11 mouse cellular contexts compared by ENCODE assay signal in the genomic region with DNA sequence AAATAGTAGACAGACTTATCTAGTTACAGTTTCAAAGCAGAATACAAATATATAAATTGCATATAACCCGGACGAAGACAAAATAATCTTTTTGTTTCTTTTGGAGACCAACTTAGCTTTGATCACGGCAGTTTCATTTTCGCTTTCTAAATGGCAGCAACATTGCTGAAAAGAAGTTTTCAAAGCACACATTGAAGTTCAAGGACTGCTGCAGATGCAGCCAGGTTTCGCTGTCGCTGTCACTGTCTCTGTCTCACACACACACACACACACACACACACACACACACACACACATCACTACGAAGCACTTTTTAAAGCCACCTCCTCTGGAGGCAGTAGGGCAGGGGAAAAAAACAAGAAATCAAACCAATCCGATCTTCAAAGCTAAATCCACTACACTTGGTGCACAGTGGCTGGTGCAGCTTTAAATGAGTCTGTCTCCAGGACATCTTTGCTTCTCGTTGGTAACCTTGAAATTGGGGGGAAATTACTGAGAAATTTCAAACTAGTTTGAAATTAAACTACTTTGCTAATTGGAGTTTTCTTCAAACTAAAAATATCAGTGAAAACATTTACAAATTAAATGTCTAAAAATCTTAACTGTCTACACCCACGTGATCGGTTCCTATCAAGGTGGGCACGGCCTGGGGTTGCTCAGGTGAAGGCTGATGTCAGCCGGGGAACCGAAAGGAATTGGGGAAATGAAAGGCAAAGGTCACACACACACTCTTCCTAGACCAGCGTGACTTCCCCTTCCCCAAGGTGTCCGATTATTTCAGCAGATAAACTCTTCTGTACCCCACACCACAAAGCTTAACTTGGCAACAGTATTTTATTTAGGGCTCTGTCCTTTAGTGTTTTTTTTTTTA. TPM values are rescaled to one million over a fixed set of nuclear protein-coding genes. Genes with fewer than 3 reads are reported as not detected.
DNase-seq lines count a peak whose midpoint lies in the region; ATAC-seq and TF ChIP-seq lines count a peak whose summit lies in the region.
"Had no signal": no experiment of that assay in that cellular context is flagged by ENCODE, and none has a peak within 500 bp of the region (broad histone marks: within the 10 kb centered on the region; RNA-seq: fewer than 3 reads in every experiment).

No protein-coding gene starts in this region.

- H3K27me3 ChIP-seq in liver, postnatal 0 days (ENCODE audit: insufficient read depth, low read length): no peaks in the 10 kb centered on the region
- no peaks in the 10 kb centered on the region for H3K27me3 ChIP-seq in liver, embryonic 12.5 days (replicated peaks)
- no peaks in the 10 kb centered on the region for H3K27me3 ChIP-seq in stomach, postnatal 0 days (ENCODE audit: control insufficient read depth, insufficient read depth, low read length)
- no peaks in the 10 kb centered on the region for H3K27me3 ChIP-seq in hindbrain, embryonic 10.5 days (ENCODE audit: insufficient read depth, poor library complexity, severe bottlenecking)
- H3K27me3 ChIP-seq: intestine, embryonic 15.5 days; midbrain, embryonic 15.5 days had no signal

- H3K9me3 ChIP-seq in liver, postnatal 0 days (ENCODE audit: low read length): no peaks in the 10 kb centered on the region
- no peaks in the 10 kb centered on the region for H3K9me3 ChIP-seq in liver, embryonic 12.5 days (replicated peaks)
- H3K9me3 ChIP-seq in stomach, postnatal 0 days (ENCODE audit: control insufficient read depth, low read length): no peaks in the 10 kb centered on the region
- H3K9me3 ChIP-seq in hindbrain, embryonic 10.5 days: no peaks in the 10 kb centered on the region
- H3K9me3 ChIP-seq: intestine, embryonic 15.5 days; limb, embryonic 10.5 days; midbrain, embryonic 15.5 days had no signal

- no peak overlapping the region for H3K9ac ChIP-seq in liver, postnatal 0 days (replicated peaks)
- H3K9ac ChIP-seq in liver, embryonic 12.5 days: no peak overlapping the region
- H3K9ac ChIP-seq in stomach, postnatal 0 days (ENCODE audit: low read length): no peak overlapping the region
- H3K9ac ChIP-seq: intestine, embryonic 15.5 days; midbrain, embryonic 15.5 days had no signal

- no peak for TF ChIP-seq CTCF in liver, postnatal 0 days (IDR thresholded peaks at IDR 0.05; ENCODE audit: low read depth)
- TF ChIP-seq CTCF in stomach, postnatal 0 days (IDR thresholded peaks at IDR 0.05; ENCODE audit: low read depth): no peak

- no peak for TF ChIP-seq EP300 in liver, postnatal 0 days (IDR thresholded peaks at IDR 0.05; ENCODE audit: low read depth)
- no peak for TF ChIP-seq EP300 in stomach, postnatal 0 days (optimal IDR thresholded peaks at IDR 0.05)

- peak overlapping the region; percentile 22 for H3K4me3 ChIP-seq in liver, postnatal 0 days (ENCODE audit: low read depth, low read length)
- H3K4me3 ChIP-seq in liver, embryonic 12.5 days: no peak overlapping the region
- no peak overlapping the region for H3K4me3 ChIP-seq in stomach, postnatal 0 days (ENCODE audit: low read depth, low read length)
- no peak overlapping the region for H3K4me3 ChIP-seq in hindbrain, embryonic 10.5 days
- H3K4me3 ChIP-seq: intestine, embryonic 15.5 days; limb, embryonic 10.5 days; midbrain, embryonic 15.5 days had no signal

- ATAC-seq in liver, postnatal 0 days: peak; percentile 25; the same call in 1 of the 2 replicates
- no peak for ATAC-seq in liver, embryonic 12.5 days
- ATAC-seq in erythroblast, adult 5-6 weeks (replicated peaks; ENCODE audit: low FRiP score, poor library complexity, severe bottlenecking): peak; percentile 58
- no peak for ATAC-seq in stomach, postnatal 0 days (ENCODE audit: low FRiP score, low TSS enrichment)
- ATAC-seq: intestine, embryonic 15.5 days; midbrain, embryonic 15.5 days had no signal

- H3K4me2 ChIP-seq in liver, postnatal 0 days (ENCODE audit: low read depth, low read length): peak overlapping the region; percentile 55
- H3K4me2 ChIP-seq in liver, embryonic 12.5 days: no peak overlapping the region
- H3K4me2 ChIP-seq in stomach, postnatal 0 days (replicated peaks; ENCODE audit: low read depth): 0 out of 2 replicates have a peak overlapping the region, but pooled peaks have one; percentile 23
- H3K4me2 ChIP-seq: intestine, embryonic 15.5 days; midbrain, embryonic 15.5 days had no signal

- H3K4me1 ChIP-seq in liver, postnatal 0 days (ENCODE audit: insufficient read depth): peaks cover 3% of the 10 kb centered on the region; the same call in 1 of the 2 replicates
- no peaks in the 10 kb centered on the region for H3K4me1 ChIP-seq in liver, embryonic 12.5 days
- no peaks in the 10 kb centered on the region for H3K4me1 ChIP-seq in stomach, postnatal 0 days (replicated peaks; ENCODE audit: control insufficient read depth, insufficient read depth)
- no peaks in the 10 kb centered on the region for H3K4me1 ChIP-seq in hindbrain, embryonic 10.5 days (replicated peaks)
- H3K4me1 ChIP-seq: intestine, embryonic 15.5 days; limb, embryonic 10.5 days; midbrain, embryonic 15.5 days had no signal

- H3K36me3 ChIP-seq in liver, postnatal 0 days (replicated peaks; ENCODE audit: insufficient read depth, low read length): peaks cover 8% of the 10 kb centered on the region
- H3K36me3 ChIP-seq in liver, embryonic 12.5 days: peaks cover 17% of the 10 kb centered on the region
- no peaks in the 10 kb centered on the region for H3K36me3 ChIP-seq in stomach, postnatal 0 days (ENCODE audit: control insufficient read depth, insufficient read depth, low read length)
- H3K36me3 ChIP-seq in hindbrain, embryonic 10.5 days: peaks cover 41% of the 10 kb centered on the region
- H3K36me3 ChIP-seq: intestine, embryonic 15.5 days; midbrain, embryonic 15.5 days had no signal

- DNase-seq in adrenal gland, adult (ENCODE audit: inconsistent age in 2 of 2, low spot score in 1 of 2): peak; percentile 54 to 80
- no peak for DNase-seq in adrenal gland, adult 18-20 months (ENCODE audit: low spot score in 2 of 2)
- DNase-seq in liver, postnatal 0 days: no peak
- DNase-seq in stomach, postnatal 0 days (ENCODE audit: low spot score): no peak
- DNase-seq in hindbrain, embryonic 10.5 days (ENCODE audit: low spot score): no peak
- no peak for DNase-seq in embryo, embryonic 10 days (ENCODE audit: low spot score)

- WGBS in liver, postnatal 0 days (ENCODE audit: insufficient replicate concordance): 42% methylated on average over 16 of the region's 16 CpGs
- WGBS in liver, embryonic 12.5 days (ENCODE audit: insufficient replicate concordance): 52% methylated on average over 16 of the region's 16 CpGs
- WGBS in stomach, postnatal 0 days: 72% methylated on average over 16 of the region's 16 CpGs
- 89% methylated on average over 16 of the region's 16 CpGs for WGBS in hindbrain, embryonic 10.5 days

- H3K27ac ChIP-seq in liver, postnatal 0 days (ENCODE audit: low read depth): peak overlapping the region; percentile 55; the same call in 1 of the 2 replicates
- no peak overlapping the region for H3K27ac ChIP-seq in liver, embryonic 12.5 days
- no peak overlapping the region for H3K27ac ChIP-seq in stomach, postnatal 0 days (replicated peaks)
- no peak overlapping the region for H3K27ac ChIP-seq in hindbrain, embryonic 10.5 days
- H3K27ac ChIP-seq: intestine, embryonic 15.5 days; limb, embryonic 10.5 days; midbrain, embryonic 15.5 days had no signal

RNA-seq across cellular contexts. Expression of a gene that starts 35.9 kb away (rescaled TPM):
- total RNA-seq in adrenal gland, adult 18-20 months (2021): 10 to 100 TPM; 27.2 to 67.6 TPM
- 4.8 and 6.0 TPM in 2 replicates for polyA plus RNA-seq in liver, postnatal 0 days (2015; fragmentation: Nextera tagmentation; extraction: Ambion mirVana)
- 8.2 and 8.4 TPM in 2 replicates for polyA plus RNA-seq in liver, embryonic 12.5 days (2016; fragmentation: Nextera tagmentation; extraction: Ambion mirVana)
- total RNA-seq in erythroblast, adult 5-6 weeks (2015; ENCODE audit: low replicate concordance): 6.7 and 9.4 TPM in 2 replicates
- total RNA-seq in erythroblast, adult 5-6 weeks (2017; ENCODE audit: low replicate concordance): 2.5 TPM in 2 replicates
- 8.7 and 9.7 TPM in 2 replicates for polyA plus RNA-seq in stomach, postnatal 0 days (2015; fragmentation: Nextera tagmentation; extraction: Ambion mirVana)
- 15.0 and 20.6 TPM in 2 replicates for polyA plus RNA-seq in hindbrain, embryonic 10.5 days (2016; fragmentation: Nextera tagmentation; extraction: Ambion mirVana)

Comparison
In these comparisons a context has a peak if more than half of its experiments do, and no peak if none do; other contexts are left out.
1. DNase-seq: peak in adrenal gland, adult (2 of 2); none in adrenal gland, adult 18-20 months (0 of 2), liver, postnatal 0 days (single experiment), stomach, postnatal 0 days (single experiment), hindbrain, embryonic 10.5 days (single experiment) and embryo, embryonic 10 days (single experiment).
2. ATAC-seq: peak in liver, postnatal 0 days (single experiment) and erythroblast, adult 5-6 weeks (single experiment); none in liver, embryonic 12.5 days (single experiment) and stomach, postnatal 0 days (single experiment).